7 mouse cellular contexts compared by ENCODE assay signal in genomic region chr4:132178630-132179059, GRCm38 (mm10). TPM values are rescaled to one million over a fixed set of nuclear protein-coding genes. Genes with fewer than 3 reads are reported as not detected.
DNase-seq lines count a peak whose midpoint lies in the region; ATAC-seq and TF ChIP-seq lines count a peak whose summit lies in the region.

No protein-coding gene starts in this region.

- H3K27ac ChIP-seq in ES-E14 (ENCODE audit: insufficient read depth, low read depth, low read length, poor library complexity, severe bottlenecking): no peak overlapping the region
- H3K27ac ChIP-seq in embryonic facial prominence, embryonic 14.5 days (replicated peaks; ENCODE audit: low read depth, low read length): no peak overlapping the region
- H3K27ac ChIP-seq in hindbrain, embryonic 11.5 days (ENCODE audit: low read depth, low read length): no peak overlapping the region

- no peaks in the 10 kb centered on the region for H3K36me3 ChIP-seq in ES-E14 (ENCODE audit: control insufficient read depth, insufficient read depth, low read length, poor library complexity, severe bottlenecking)
- H3K36me3 ChIP-seq in embryonic facial prominence, embryonic 14.5 days (ENCODE audit: control insufficient read depth, insufficient read depth, low read length): peaks cover 25% of the 10 kb centered on the region
- H3K36me3 ChIP-seq in hindbrain, embryonic 11.5 days (ENCODE audit: control insufficient read depth, insufficient read depth, low read length): no peaks in the 10 kb centered on the region
- H3K36me3 ChIP-seq in megakaryocyte, embryonic 14.5 days (replicated peaks; ENCODE audit: low read length): peaks cover 33% of the 10 kb centered on the region

- no peak overlapping the region for H3K4me3 ChIP-seq in ES-E14 (ENCODE audit: insufficient read depth in 1 of 2, low read depth in 1 of 2, low read length in 2 of 2, poor library complexity in 1 of 2, severe bottlenecking in 1 of 2)
- H3K4me3 ChIP-seq in embryonic facial prominence, embryonic 14.5 days (ENCODE audit: low read depth, low read length): no peak overlapping the region
- no peak overlapping the region for H3K4me3 ChIP-seq in hindbrain, embryonic 11.5 days (ENCODE audit: low read depth, low read length)
- H3K4me3 ChIP-seq in megakaryocyte, embryonic 14.5 days (replicated peaks): peak overlapping the region; percentile 20

- peak; percentile 76 for DNase-seq in ES-E14 (ENCODE audit: low read depth, low spot score)
- DNase-seq in adrenal gland, postnatal 36 days: peak; percentile 17 to 53
- peak; percentile 66 for DNase-seq in embryonic facial prominence, embryonic 14.5 days (ENCODE audit: low spot score)
- peak; percentile 88 for DNase-seq in hindbrain, embryonic 11.5 days (ENCODE audit: low spot score)
- DNase-seq in layer of hippocampus, adult 9-11 months: peak; percentile 35
- DNase-seq in right cerebral cortex, postnatal 36 days (ENCODE audit: low spot score in 2 of 2): peak; percentile 30 to 34

- 12% methylated on average over 10 of the region's 10 CpGs for WGBS in embryonic facial prominence, embryonic 14.5 days
- WGBS in hindbrain, embryonic 11.5 days: 11% methylated on average over 10 of the region's 10 CpGs

- H3K9me3 ChIP-seq in ES-E14 (ENCODE audit: control insufficient read depth, insufficient read depth, low read depth, low read length): no peaks in the 10 kb centered on the region
- no peaks in the 10 kb centered on the region for H3K9me3 ChIP-seq in embryonic facial prominence, embryonic 14.5 days (ENCODE audit: control insufficient read depth, low read length)
- no peaks in the 10 kb centered on the region for H3K9me3 ChIP-seq in hindbrain, embryonic 11.5 days (ENCODE audit: control insufficient read depth, low read length)
- H3K9me3 ChIP-seq in megakaryocyte, embryonic 14.5 days: no peaks in the 10 kb centered on the region

- in situ Hi-C loops in ES-E14 (cut with MboI; ENCODE audit: low sequenced_read_pairs in 2 of 2, unreplicated experiment in 2 of 2): loop anchor here in 1 of 2 experiments (10.0 kb wide), 1 partner anchor 84 kb away; no protein-coding TSS in a partner anchor

- peaks cover 1 to 5% of the 10 kb centered on the region in 2 experiments; a peak in 2 of 4 replicates for H3K4me1 ChIP-seq in ES-E14 (ENCODE audit: control insufficient read depth in 2 of 2, insufficient read depth in 2 of 2, low read length in 2 of 2, poor library complexity in 1 of 2)
- H3K4me1 ChIP-seq in embryonic facial prominence, embryonic 14.5 days (ENCODE audit: control insufficient read depth, insufficient read depth, low read length): no peaks in the 10 kb centered on the region
- no peaks in the 10 kb centered on the region for H3K4me1 ChIP-seq in hindbrain, embryonic 11.5 days (replicated peaks; ENCODE audit: control insufficient read depth, insufficient read depth, low read length)
- H3K4me1 ChIP-seq in megakaryocyte, embryonic 14.5 days: peaks cover 20% of the 10 kb centered on the region

- H3K4me2 ChIP-seq in embryonic facial prominence, embryonic 14.5 days (ENCODE audit: low read depth, low read length): no peak overlapping the region
- no peak overlapping the region for H3K4me2 ChIP-seq in hindbrain, embryonic 11.5 days (replicated peaks; ENCODE audit: low read depth, low read length)

- H3K27me3 ChIP-seq in embryonic facial prominence, embryonic 14.5 days (replicated peaks; ENCODE audit: control insufficient read depth, insufficient read depth, low read length): no peaks in the 10 kb centered on the region
- no peaks in the 10 kb centered on the region for H3K27me3 ChIP-seq in hindbrain, embryonic 11.5 days (ENCODE audit: control insufficient read depth, insufficient read depth, low read length)
- H3K27me3 ChIP-seq in megakaryocyte, embryonic 14.5 days (replicated peaks): peaks cover 17% of the 10 kb centered on the region

- no peak overlapping the region for H3K9ac ChIP-seq in ES-E14 (ENCODE audit: insufficient read depth, low read depth, low read length, poor library complexity, severe bottlenecking)
- H3K9ac ChIP-seq in embryonic facial prominence, embryonic 14.5 days (ENCODE audit: low read depth, low read length): no peak overlapping the region
- no peak overlapping the region for H3K9ac ChIP-seq in hindbrain, embryonic 11.5 days (ENCODE audit: low read depth, low read length)

- peak; percentile 80 for ATAC-seq in embryonic facial prominence, embryonic 14.5 days (ENCODE audit: low read depth)
- peak; percentile 76; the same call in 1 of the 2 replicates for ATAC-seq in hindbrain, embryonic 11.5 days (ENCODE audit: low FRiP score)

TF ChIP-seq in ES-E14, 5 proteins besides CTCF, POLR2A, EP300 and RAD21:
- TF ChIP-seq ZC3H11A (IDR thresholded peaks at IDR 0.05; ENCODE audit: borderline replicate concordance, low read depth, low read length) (peak; percentile 55; the same call in 1 of the 2 replicates), ZNF384 (IDR thresholded peaks at IDR 0.05; ENCODE audit: low read depth, low read length) (no peak)

RNA-seq across cellular contexts. Expression of gene Ythdf2, which starts 33.5 kb away (rescaled TPM):
- total RNA-seq in ES-E14 (2012; rRNA removed): 56.1 and 67.7 TPM in 2 replicates
- 10 to 100 TPM; 48.1 to 57.0 TPM for total RNA-seq in adrenal gland, postnatal 36 days (2021)
- polyA plus RNA-seq in embryonic facial prominence, embryonic 14.5 days (2014; fragmentation: Nextera tagmentation; extraction: Ambion mirVana): 98.5 and 102 TPM in 2 replicates
- 161 TPM in 2 replicates for polyA plus RNA-seq in hindbrain, embryonic 11.5 days (2014; fragmentation: Nextera tagmentation; extraction: Ambion mirVana)
- 15.8 and 21.1 TPM in 2 replicates for polyA plus RNA-seq in megakaryocyte, embryonic 14.5 days (2012; ENCODE audit: insufficient read depth, low replicate concordance)

RNA-seq across cellular contexts. Expression of gene Oprd1, which starts 34.4 kb away (rescaled TPM):
- 0.62 and 0.79 TPM in 2 replicates for total RNA-seq in ES-E14 (2012; rRNA removed)
- under 1 TPM; 0.79 to 0.82 TPM for total RNA-seq in adrenal gland, postnatal 36 days (2021)
- polyA plus RNA-seq in embryonic facial prominence, embryonic 14.5 days (2014; fragmentation: Nextera tagmentation; extraction: Ambion mirVana): 0.19 and 0.26 TPM in 2 replicates
- 0.06 TPM in 1 of 2 replicates, not detected in the other for polyA plus RNA-seq in hindbrain, embryonic 11.5 days (2014; fragmentation: Nextera tagmentation; extraction: Ambion mirVana)
- not detected in 2 replicates for polyA plus RNA-seq in megakaryocyte, embryonic 14.5 days (2012; ENCODE audit: insufficient read depth, low replicate concordance)

Comparison
In these comparisons a context has a peak if more than half of its experiments do, and no peak if none do; other contexts are left out.
1. DNase-seq: peak in every context shown above with its lines; median percentile 88 in hindbrain, embryonic 11.5 days; 76 in ES-E14; 66 in embryonic facial prominence, embryonic 14.5 days; 35 in adrenal gland, postnatal 36 days; 35 in layer of hippocampus, adult 9-11 months; 32 in right cerebral cortex, postnatal 36 days.